Mouse (Mus musculus): ENCODE results near the gene Phf5a. TPM values are rescaled to one million over a fixed set of nuclear protein-coding genes. Genes with fewer than 3 reads are reported as not detected.

Phf5a gene
- polyA plus RNA-seq, 1 experiment from 2014 or later, result 252 TPM

- no peaks in the 10 kb centered on the region for H3K4me1 ChIP-seq
- DNase-seq (ENCODE audit: low spot score), result no peak
- no peak overlapping the region for H3K27ac ChIP-seq (replicated peaks)
- 94% methylated on average over 2 of the region's 2 CpGs for WGBS
- no peaks in the 10 kb centered on the region for H3K9me3 ChIP-seq (replicated peaks)
- no peak overlapping the region for H3K4me3 ChIP-seq
- H3K36me3 ChIP-seq, result peaks cover 97% of the 10 kb centered on the region
- H3K27me3 ChIP-seq (ENCODE audit: low read depth, poor library complexity, severe bottlenecking), result no peaks in the 10 kb centered on the region
These were observed 27.0 kb upstream of the Phf5a start for GRCm38 (mm10) chr15:81898751-81899150.

- 90% methylated on average over 5 of the region's 5 CpGs for WGBS
These were observed 26.0 kb upstream of the Phf5a start for GRCm38 (mm10) chr15:81897607-81898285.

GRCm38 (mm10) chr15:81896407-81896806 lies 24.7 kb upstream of the Phf5a start:
- H3K4me3 ChIP-seq, result no peak overlapping the region
- H3K27me3 ChIP-seq (ENCODE audit: low read depth, poor library complexity, severe bottlenecking), result no peaks in the 10 kb centered on the region
- H3K36me3 ChIP-seq, result peaks cover 95% of the 10 kb centered on the region
- DNase-seq (ENCODE audit: low spot score), result no peak
- no peak overlapping the region for H3K27ac ChIP-seq (replicated peaks)
- no peaks in the 10 kb centered on the region for H3K9me3 ChIP-seq (replicated peaks)
- 96% methylated on average over 2 of the region's 2 CpGs for WGBS
- no peaks in the 10 kb centered on the region for H3K4me1 ChIP-seq

More at GRCm38 (mm10) chr15:81897607-81898285, 26.0 kb upstream of the Phf5a start:
- Histone ChIP-seq H3K27ac (replicated peaks) (no peak overlapping the region), H3K4me3 (no peak overlapping the region), H3K27me3 (ENCODE audit: low read depth, poor library complexity, severe bottlenecking) (no peaks in the 10 kb centered on the region), H3K4me1 (no peaks in the 10 kb centered on the region), H3K9me3 (replicated peaks) (no peaks in the 10 kb centered on the region), H3K36me3 (peaks cover 96% of the 10 kb centered on the region)
- no peak for DNase-seq (ENCODE audit: low spot score)

- 93% methylated on average over 1 of the region's 1 CpGs for WGBS
- Histone ChIP-seq H3K27me3 (ENCODE audit: low read depth, poor library complexity, severe bottlenecking) (no peaks in the 10 kb centered on the region), H3K4me1 (no peaks in the 10 kb centered on the region), H3K4me3 (no peak overlapping the region), H3K27ac (replicated peaks) (no peak overlapping the region), H3K9me3 (replicated peaks) (no peaks in the 10 kb centered on the region), H3K36me3 (peaks cover 95% of the 10 kb centered on the region)
- DNase-seq (ENCODE audit: low spot score), result no peak
These were observed 22.3 kb upstream of the Phf5a start for GRCm38 (mm10) chr15:81894002-81894401.

- DNase-seq (ENCODE audit: low spot score), result no peak
- Histone ChIP-seq H3K4me1 (no peaks in the 10 kb centered on the region), H3K27me3 (ENCODE audit: low read depth, poor library complexity, severe bottlenecking) (no peaks in the 10 kb centered on the region), H3K27ac (replicated peaks) (no peak overlapping the region), H3K4me3 (no peak overlapping the region), H3K36me3 (peaks cover 92% of the 10 kb centered on the region), H3K9me3 (replicated peaks) (no peaks in the 10 kb centered on the region)
- 93% methylated on average over 8 of the region's 8 CpGs for WGBS
These were observed 20.3 kb upstream of the Phf5a start for GRCm38 (mm10) chr15:81891822-81892580.

- WGBS, result 89% methylated on average over 7 of the region's 7 CpGs
- Histone ChIP-seq H3K4me1 (no peaks in the 10 kb centered on the region), H3K4me3 (no peak overlapping the region), H3K9me3 (replicated peaks) (no peaks in the 10 kb centered on the region), H3K36me3 (peaks cover 90% of the 10 kb centered on the region), H3K27ac (replicated peaks) (no peak overlapping the region), H3K27me3 (ENCODE audit: low read depth, poor library complexity, severe bottlenecking) (no peaks in the 10 kb centered on the region)
- no peak for DNase-seq (ENCODE audit: low spot score)
These were observed 19.6 kb upstream of the Phf5a start for GRCm38 (mm10) chr15:81891140-81891802.

- H3K27me3 ChIP-seq (ENCODE audit: low read depth, poor library complexity, severe bottlenecking), result no peaks in the 10 kb centered on the region
- no peaks in the 10 kb centered on the region for H3K4me1 ChIP-seq
- WGBS, result 96% methylated on average over 7 of the region's 7 CpGs
- no peaks in the 10 kb centered on the region for H3K9me3 ChIP-seq (replicated peaks)
- peaks cover 77% of the 10 kb centered on the region for H3K36me3 ChIP-seq
- H3K4me3 ChIP-seq, result no peak overlapping the region
- H3K27ac ChIP-seq (replicated peaks), result no peak overlapping the region
- DNase-seq (ENCODE audit: low spot score), result no peak
These were observed 17.5 kb upstream of the Phf5a start for GRCm38 (mm10) chr15:81889175-81889574.

GRCm38 (mm10) chr15:81886795-81887550 lies 15.3 kb upstream of the Phf5a start:
- Histone ChIP-seq H3K27ac (replicated peaks) (no peak overlapping the region), H3K36me3 (peaks cover 64% of the 10 kb centered on the region)

GRCm38 (mm10) chr15:81885418-81885934 lies 13.8 kb upstream of the Phf5a start:
- no peaks in the 10 kb centered on the region for H3K4me1 ChIP-seq
- no peak for DNase-seq (ENCODE audit: low spot score)
- no peak overlapping the region for H3K4me3 ChIP-seq
- no peak overlapping the region for H3K27ac ChIP-seq (replicated peaks)
- H3K27me3 ChIP-seq (ENCODE audit: low read depth, poor library complexity, severe bottlenecking), result no peaks in the 10 kb centered on the region
- H3K9me3 ChIP-seq (replicated peaks), result no peaks in the 10 kb centered on the region
- WGBS, result 80% methylated on average over 3 of the region's 3 CpGs
- peaks cover 50% of the 10 kb centered on the region for H3K36me3 ChIP-seq

More at GRCm38 (mm10) chr15:81886795-81887550, 15.3 kb upstream of the Phf5a start:
- no peaks in the 10 kb centered on the region for H3K9me3 ChIP-seq (replicated peaks)
- no peak overlapping the region for H3K4me3 ChIP-seq
- WGBS, result 95% methylated on average over 6 of the region's 6 CpGs
- H3K27me3 ChIP-seq (ENCODE audit: low read depth, poor library complexity, severe bottlenecking), result no peaks in the 10 kb centered on the region
- no peaks in the 10 kb centered on the region for H3K4me1 ChIP-seq
- DNase-seq (ENCODE audit: low spot score), result no peak

- Histone ChIP-seq H3K9me3 (replicated peaks) (no peaks in the 10 kb centered on the region), H3K27ac (replicated peaks) (no peak overlapping the region), H3K36me3 (peaks cover 25% of the 10 kb centered on the region), H3K4me1 (peaks cover 6% of the 10 kb centered on the region; the same call in 1 of the 2 replicates), H3K27me3 (ENCODE audit: low read depth, poor library complexity, severe bottlenecking) (no peaks in the 10 kb centered on the region), H3K4me3 (no peak overlapping the region)
- WGBS, result 93% methylated on average over 3 of the region's 3 CpGs
- DNase-seq (ENCODE audit: low spot score), result no peak
These were observed 10.6 kb upstream of the Phf5a start for GRCm38 (mm10) chr15:81882348-81882747.

- WGBS, result 77% methylated on average over 5 of the region's 5 CpGs
- Histone ChIP-seq H3K27me3 (ENCODE audit: low read depth, poor library complexity, severe bottlenecking) (no peaks in the 10 kb centered on the region), H3K36me3 (peaks cover 18% of the 10 kb centered on the region), H3K27ac (replicated peaks) (no peak overlapping the region), H3K9me3 (replicated peaks) (no peaks in the 10 kb centered on the region), H3K4me1 (peaks cover 7% of the 10 kb centered on the region; the same call in 1 of the 2 replicates), H3K4me3 (no peak overlapping the region)
- DNase-seq (ENCODE audit: low spot score), result no peak
These were observed 8.1 kb upstream of the Phf5a start for GRCm38 (mm10) chr15:81879531-81880401.

Data from midbrain, embryonic 10.5 days (tissue).